Mouse (Mus musculus): ENCODE measurements around the gene Sgms1.

Sgms1 gene

GRCm38 (mm10) chr19:32181721-32182394, 207.7 kb downstream of the Sgms1 start:
- DNase-seq (ENCODE audit: low read depth, low spot score), result peak; percentile 70

- peak; percentile 93 for DNase-seq (ENCODE audit: low read depth, low spot score)
These were observed 208.5 kb downstream of the Sgms1 start for GRCm38 (mm10) chr19:32180756-32181674.

- DNase-seq (ENCODE audit: low read depth, low spot score), result no peak
These were observed 209.5 kb downstream of the Sgms1 start for GRCm38 (mm10) chr19:32179978-32180413.

GRCm38 (mm10) chr19:32179514-32179913, 210.0 kb downstream of the Sgms1 start:
- no peak for DNase-seq (ENCODE audit: low read depth, low spot score)

GRCm38 (mm10) chr19:32178161-32178560, 211.4 kb downstream of the Sgms1 start:
- peak; percentile 67 for DNase-seq (ENCODE audit: low read depth, low spot score)

- DNase-seq (ENCODE audit: low read depth, low spot score), result no peak
These were observed 213.1 kb downstream of the Sgms1 start for GRCm38 (mm10) chr19:32176458-32176857.

GRCm38 (mm10) chr19:32175991-32176390, 213.5 kb downstream of the Sgms1 start:
- no peak for DNase-seq (ENCODE audit: low read depth, low spot score)

GRCm38 (mm10) chr19:32175013-32175412, 214.5 kb downstream of the Sgms1 start:
- no peak for DNase-seq (ENCODE audit: low read depth, low spot score)

- no peak for DNase-seq (ENCODE audit: low read depth, low spot score)
These were observed 215.0 kb downstream of the Sgms1 start for GRCm38 (mm10) chr19:32174561-32174960.

GRCm38 (mm10) chr19:32173522-32174184, 215.9 kb downstream of the Sgms1 start:
- no peak for DNase-seq (ENCODE audit: low read depth, low spot score)

- no peak for DNase-seq (ENCODE audit: low read depth, low spot score)
These were observed 217.0 kb downstream of the Sgms1 start for GRCm38 (mm10) chr19:32172511-32172981.

GRCm38 (mm10) chr19:32171981-32172380, 217.5 kb downstream of the Sgms1 start:
- no peak for DNase-seq (ENCODE audit: low read depth, low spot score)

- peak; percentile 86 for DNase-seq (ENCODE audit: low read depth, low spot score)
These were observed 219.6 kb downstream of the Sgms1 start for GRCm38 (mm10) chr19:32169634-32170540.

GRCm38 (mm10) chr19:32168031-32168430, 221.5 kb downstream of the Sgms1 start:
- peak; percentile 35 for DNase-seq (ENCODE audit: low read depth, low spot score)

GRCm38 (mm10) chr19:32166823-32167605, 222.5 kb downstream of the Sgms1 start:
- no peak for DNase-seq (ENCODE audit: low read depth, low spot score)

- DNase-seq (ENCODE audit: low read depth, low spot score), result no peak
These were observed 223.8 kb downstream of the Sgms1 start for GRCm38 (mm10) chr19:32165711-32166110.

- DNase-seq (ENCODE audit: low read depth, low spot score), result no peak
These were observed 225.4 kb downstream of the Sgms1 start for GRCm38 (mm10) chr19:32164128-32164527.

- no peak for DNase-seq (ENCODE audit: low read depth, low spot score)
These were observed 229.6 kb downstream of the Sgms1 start for GRCm38 (mm10) chr19:32159944-32160343.

GRCm38 (mm10) chr19:32159168-32159567, 230.3 kb downstream of the Sgms1 start:
- no peak for DNase-seq (ENCODE audit: low read depth, low spot score)

- DNase-seq (ENCODE audit: low read depth, low spot score), result no peak
These were observed 232.5 kb downstream of the Sgms1 start for GRCm38 (mm10) chr19:32157045-32157444.
